Mouse (Mus musculus) ES-CJ7 (cell line): ENCODE data around the gene Zfp14.

Experiments
- DNase-seq: peaks from one replicate; pipeline ENCODE4 v3.0.0; 2011; ENCODE audit warnings: low read depth, low spot score

Zfp14 gene

GRCm38 (mm10) chr7:30028572-30028971 is 22.6 kb downstream of the Zfp14 start:
- no peak for DNase-seq

GRCm38 (mm10) chr7:30027331-30027730 is 23.8 kb downstream of the Zfp14 start:
- no peak for DNase-seq

- DNase-seq: no peak
Observed at GRCm38 (mm10) chr7:30025358-30025757, 25.8 kb downstream of the Zfp14 start.

- DNase-seq: no peak
Observed at GRCm38 (mm10) chr7:30023800-30024199, 27.4 kb downstream of the Zfp14 start.

DNA sequence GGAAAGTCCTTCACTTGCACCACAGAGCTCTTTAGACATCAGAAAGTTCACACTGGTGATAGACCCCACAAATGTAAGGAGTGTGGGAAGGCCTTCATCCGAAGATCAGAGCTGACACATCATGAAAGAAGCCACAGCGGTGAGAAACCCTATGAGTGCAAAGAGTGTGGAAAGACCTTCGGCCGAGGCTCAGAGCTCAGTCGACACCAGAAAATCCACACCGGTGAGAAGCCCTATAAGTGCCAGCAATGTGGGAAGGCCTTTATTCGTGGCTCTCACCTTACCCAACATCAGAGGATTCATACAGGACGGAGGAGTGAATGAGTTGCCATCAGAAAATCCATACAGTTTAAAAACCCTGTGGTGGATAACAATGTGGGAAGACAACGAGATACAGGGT is 27.9 kb downstream of the Zfp14 start:
- no peak for DNase-seq

- no peak for DNase-seq
Observed at GRCm38 (mm10) chr7:30019543-30019942, 31.6 kb downstream of the Zfp14 start.

DNA sequence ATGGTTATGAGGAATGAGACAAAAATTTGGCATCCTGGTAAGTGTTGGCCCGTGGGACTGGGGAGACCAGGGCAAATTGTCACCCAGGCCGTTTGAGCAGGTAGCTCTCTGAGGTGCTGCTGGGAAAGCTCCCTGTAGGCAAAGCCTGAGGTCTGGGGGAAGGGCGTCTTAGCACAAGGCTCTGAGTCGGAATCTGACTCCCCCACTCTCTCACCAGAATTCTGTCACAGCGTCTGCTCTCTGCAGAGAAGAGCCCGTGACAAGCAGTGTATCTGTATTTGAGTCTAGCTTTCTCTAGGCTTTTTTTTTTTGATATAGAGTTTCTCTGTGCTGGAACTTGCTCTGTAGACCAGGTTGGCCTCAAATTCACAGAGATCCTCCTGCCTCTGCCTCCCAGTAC is 34.0 kb downstream of the Zfp14 start:
- DNase-seq: no peak

DNA sequence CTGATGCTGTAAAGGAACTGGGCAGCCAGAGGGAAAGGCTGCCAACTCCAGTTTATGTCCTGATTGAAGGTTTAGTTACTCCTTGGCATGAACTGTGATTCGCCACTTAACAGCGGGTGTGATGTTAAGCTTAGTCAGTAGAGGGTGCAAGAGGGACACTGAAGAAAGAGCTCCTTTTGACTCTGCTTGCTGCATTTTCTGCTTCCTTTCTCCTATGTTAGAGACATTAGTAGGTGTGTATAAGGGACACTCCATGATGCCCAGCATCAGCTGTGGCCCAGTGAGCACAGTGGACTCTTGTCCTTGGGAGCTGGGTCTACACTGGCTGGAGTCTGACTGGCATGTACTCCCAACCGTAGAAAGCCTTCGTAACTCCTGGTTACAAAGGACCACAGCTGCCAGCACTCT is 38.2 kb downstream of the Zfp14 start:
- peak; percentile 68 for DNase-seq

DNA sequence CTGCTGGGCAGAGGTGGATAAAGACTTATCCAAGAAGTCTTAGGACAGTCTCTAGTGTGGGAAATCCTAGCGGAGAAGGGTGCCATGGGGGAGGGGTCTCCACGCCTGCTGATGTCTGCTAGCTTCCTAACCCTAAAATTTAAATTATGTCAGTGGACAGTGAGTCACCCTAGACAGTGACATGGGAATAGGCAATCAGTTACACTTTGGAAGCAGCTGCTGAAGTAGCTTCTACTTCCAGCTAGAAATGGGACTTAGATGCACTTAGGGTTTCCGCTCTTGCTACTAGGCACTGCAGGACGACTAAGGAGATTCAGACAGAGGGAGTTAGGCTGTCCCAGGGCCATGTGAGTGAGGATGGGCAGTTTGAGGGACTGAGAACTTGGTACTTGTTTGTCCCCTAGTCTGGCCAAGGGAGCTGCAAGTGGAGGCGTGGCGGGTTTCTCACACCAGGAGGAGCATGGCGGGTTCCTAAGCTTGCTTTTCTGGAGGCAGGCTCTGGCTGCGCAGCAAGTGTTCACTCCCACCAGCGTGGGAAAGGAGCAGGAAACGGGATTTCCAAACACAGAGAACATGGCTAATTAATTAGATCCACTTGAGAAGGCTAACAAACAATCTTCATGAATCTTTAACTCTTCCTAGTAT is 40.5 kb downstream of the Zfp14 start:
- DNase-seq: no peak

DNA sequence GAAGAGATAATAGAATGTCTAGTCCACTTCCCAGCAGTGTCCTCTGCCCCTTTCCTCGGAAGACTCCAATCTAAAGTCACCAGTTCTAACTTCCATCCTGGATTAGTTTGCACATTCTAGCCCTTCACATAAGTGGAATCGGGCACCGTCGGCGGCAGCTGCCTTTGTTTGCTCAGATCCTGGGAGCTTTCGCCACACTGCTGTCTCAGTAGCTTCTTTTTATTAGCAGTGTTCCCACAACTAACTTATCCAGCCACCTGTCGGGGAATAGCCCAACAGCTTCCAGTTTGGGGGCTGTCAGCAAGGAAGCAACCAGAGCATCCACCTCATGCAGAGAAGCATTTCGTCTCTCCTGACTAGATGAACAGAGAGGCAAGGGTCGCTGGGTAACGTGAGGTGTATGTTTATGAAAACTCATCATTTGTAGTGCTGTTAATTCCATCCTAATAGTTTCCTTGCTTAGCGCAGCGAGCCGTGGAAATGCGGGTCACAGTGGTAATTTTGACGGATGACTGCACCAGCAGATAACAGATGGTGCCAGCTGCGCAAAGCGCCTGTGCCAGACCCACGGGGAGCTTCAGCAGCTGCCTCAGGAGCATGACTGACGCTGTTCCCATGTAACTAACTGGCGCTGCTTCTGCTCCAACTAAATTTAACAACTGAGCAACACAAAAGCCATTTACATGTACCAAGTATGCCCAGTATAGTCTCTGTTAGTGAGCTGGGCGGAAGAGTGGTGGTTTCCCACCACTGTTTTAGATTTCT is 41.7 kb downstream of the Zfp14 start:
- no peak for DNase-seq

GRCm38 (mm10) chr7:30008020-30008690 is 43.0 kb downstream of the Zfp14 start:
- no peak for DNase-seq

DNA sequence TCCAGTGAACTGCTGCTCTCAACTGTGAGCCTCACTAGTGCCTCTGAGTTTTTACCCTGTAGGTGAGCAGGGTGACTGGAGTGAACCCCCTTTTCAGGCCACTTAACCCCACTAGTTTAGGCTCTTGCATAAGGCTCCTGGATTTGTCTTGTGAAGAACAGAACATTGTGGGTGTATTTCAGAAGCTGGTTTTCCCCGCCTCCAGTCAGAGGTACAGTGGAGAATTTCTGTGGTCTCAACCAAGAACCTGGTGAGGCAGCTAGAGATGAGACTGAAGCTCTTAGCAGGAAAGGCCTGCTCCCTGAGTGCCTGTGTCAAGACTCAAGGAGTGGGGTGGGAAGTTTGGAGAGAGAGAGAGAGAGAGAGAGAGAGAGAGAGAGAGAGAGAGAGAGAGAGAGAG is 43.6 kb downstream of the Zfp14 start:
- no peak for DNase-seq

GRCm38 (mm10) chr7:30000601-30001000 is 50.6 kb downstream of the Zfp14 start:
- no peak for DNase-seq

GRCm38 (mm10) chr7:29995134-29995533 is 56.0 kb downstream of the Zfp14 start:
- no peak for DNase-seq

DNA sequence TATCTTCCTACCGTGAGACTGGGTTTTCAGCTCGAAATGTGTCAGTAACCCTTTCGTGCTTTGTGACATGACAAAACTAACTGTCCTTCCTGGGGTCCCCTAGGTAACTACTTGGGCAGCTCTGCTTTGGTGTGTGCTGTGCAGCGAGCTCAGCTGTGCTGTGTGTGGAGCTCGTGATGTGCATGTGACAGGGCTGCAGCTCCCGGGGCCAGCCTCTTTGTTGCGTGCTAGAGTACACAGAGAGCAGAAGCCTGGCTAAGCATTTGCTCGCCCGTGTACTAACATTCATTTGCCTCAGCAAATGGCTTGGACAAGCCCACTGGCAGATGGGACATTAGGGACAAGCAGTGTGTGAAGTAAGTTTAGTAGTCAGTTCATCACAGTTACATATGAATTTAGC is 57.8 kb downstream of the Zfp14 start:
- no peak for DNase-seq

- peak; percentile 28 for DNase-seq
Observed at GRCm38 (mm10) chr7:29992698-29993097, 58.5 kb downstream of the Zfp14 start.

GRCm38 (mm10) chr7:29989031-29989430 is 62.1 kb downstream of the Zfp14 start:
- no peak for DNase-seq

DNA sequence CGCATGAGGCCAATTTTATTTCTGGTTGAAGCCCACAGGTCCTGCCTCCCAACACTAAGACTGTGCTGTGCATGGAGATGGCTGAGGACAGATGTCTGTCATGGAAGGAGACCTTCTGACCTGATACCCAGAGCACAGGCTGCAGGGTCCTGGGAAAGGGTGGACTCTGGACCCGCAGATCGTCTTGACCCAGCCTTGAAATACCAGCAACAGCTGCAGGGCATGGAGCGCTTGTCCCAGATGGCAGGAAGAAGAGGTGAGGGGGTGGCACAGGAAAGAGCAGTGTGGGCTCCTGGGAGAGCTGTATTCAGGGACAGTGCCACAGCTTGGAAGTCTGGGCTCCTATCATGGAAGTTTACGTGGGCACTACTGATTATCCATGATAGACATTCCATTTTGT is 63.6 kb downstream of the Zfp14 start:
- no peak for DNase-seq
